Mouse (Mus musculus): ENCODE results near the gene Pthlh.

GRCm38 (mm10) chr6:147247782-147248181 lies 16.2 kb downstream of the Pthlh start:
- TF ChIP-seq GATA1 (IDR thresholded peaks at IDR 0.05; ENCODE audit: borderline replicate concordance, low read length) (no peak), CTCF (IDR thresholded peaks at IDR 0.05; ENCODE audit: low read depth, low read length) (no peak), POLR2AphosphoS5 (IDR thresholded peaks at IDR 0.05; ENCODE audit: insufficient replicate concordance, low read depth, low read length) (no peak)

All from G1E (cell line).